Mouse (Mus musculus) MEL (cell line): ENCODE data around the gene Shpk.
A peak's percentile ranks its signal among the peaks of the same experiment; 100 is the strongest.

ENCODE experiments used
- CTCF ChIP-seq, 3 experiments: IDR thresholded peaks in 2 of 3; conservative IDR thresholded peaks in 1 of 3; 2 replicates each; pipeline ENCODE4 v1.5.1; 2011 to 2012; ENCODE audit warnings: low read length in 3 of 3, low read depth in 2 of 3, mild to moderate bottlenecking in 2 of 3, improper control_type of control experiment in 1 of 3, inconsistent platforms in 1 of 3, mixed read lengths in 1 of 3, moderate library complexity in 1 of 3; ENCODE audit not compliant: control insufficient read depth in 1 of 3, insufficient read depth in 1 of 3, poor library complexity in 1 of 3, severe bottlenecking in 1 of 3
- E2F4 ChIP-seq: IDR thresholded peaks from 2 replicates; pipeline ENCODE4 v1.6.1; 2011; ENCODE audit warnings: low read depth, low read length, improper control_type of control experiment, borderline replicate concordance
- ELF1 ChIP-seq: IDR thresholded peaks from 2 replicates; pipeline ENCODE4 v1.6.1; 2014; ENCODE audit warnings: low read depth, mild to moderate bottlenecking, inconsistent platforms, low read length, improper control_type of control experiment, moderate library complexity
- EP300 ChIP-seq, 2 experiments: IDR thresholded peaks; 2 replicates each; pipeline ENCODE4 v1.6.1; 2011; ENCODE audit warnings: improper control_type of control experiment in 2 of 2, low read length in 2 of 2, low read depth in 1 of 2, mild to moderate bottlenecking in 1 of 2
- ETS1 ChIP-seq: IDR thresholded peaks from 2 replicates; pipeline ENCODE4 v1.6.1; 2012; ENCODE audit warnings: low read depth, mild to moderate bottlenecking, inconsistent platforms, low read length, improper control_type of control experiment, moderate library complexity
- GABPA ChIP-seq: IDR thresholded peaks from 2 replicates; pipeline ENCODE4 v1.6.1; 2012; ENCODE audit warnings: low read depth, mild to moderate bottlenecking, inconsistent platforms, low read length, improper control_type of control experiment, moderate library complexity
- MAZ ChIP-seq: IDR thresholded peaks from 2 replicates; pipeline ENCODE4 v1.6.1; 2012; ENCODE audit warnings: low read depth, mild to moderate bottlenecking, inconsistent platforms, low read length, improper control_type of control experiment
- MXI1 ChIP-seq: IDR thresholded peaks from 2 replicates; pipeline ENCODE4 v1.6.1; 2011; ENCODE audit warnings: mild to moderate bottlenecking, low read depth, low read length, improper control_type of control experiment
- POLR2A ChIP-seq, 2 experiments: IDR thresholded peaks; 2 replicates each; pipeline ENCODE4 v1.6.1; 2011 to 2012; ENCODE audit warnings: low read length in 2 of 2, mild to moderate bottlenecking in 2 of 2, control low read depth in 1 of 2, improper control_type of control experiment in 1 of 2, low read depth in 1 of 2, moderate library complexity in 1 of 2; ENCODE audit not compliant: control insufficient read depth in 1 of 2, insufficient read depth in 1 of 2, poor library complexity in 1 of 2
- RAD21 ChIP-seq: IDR thresholded peaks from 2 replicates; pipeline ENCODE4 v1.6.1; 2011; ENCODE audit warnings: mild to moderate bottlenecking, low read depth, low read length, improper control_type of control experiment
- TBP ChIP-seq: IDR thresholded peaks from 2 replicates; pipeline ENCODE4 v1.8.0; 2011; ENCODE audit warnings: low read depth, low read length, improper control_type of control experiment
- ZMIZ1 ChIP-seq: IDR thresholded peaks from 2 replicates; pipeline ENCODE4 v1.6.1; 2012; ENCODE audit warnings: low read depth, mild to moderate bottlenecking, inconsistent platforms, low read length, improper control_type of control experiment, moderate library complexity
- ZNF384 ChIP-seq: IDR thresholded peaks from 2 replicates; pipeline ENCODE4 v1.6.1; 2012; ENCODE audit warnings: low read depth, mild to moderate bottlenecking, inconsistent platforms, low read length, improper control_type of control experiment

- peak; percentile 21 to 32 (median 24); a peak in 3 of 6 replicates for TF ChIP-seq CTCF (IDR thresholded peaks at IDR 0.05 in 2 of 3, conservative IDR thresholded peaks at IDR 0.05 in 1 of 3; ENCODE audit: control insufficient read depth in 1 of 3, insufficient read depth in 1 of 3, low read depth in 2 of 3, low read length in 3 of 3, poor library complexity in 1 of 3, severe bottlenecking in 1 of 3)
- no peak for TF ChIP-seq ELF1
- no peak for TF ChIP-seq ZNF384
- no peak for TF ChIP-seq POLR2A (IDR thresholded peaks at IDR 0.05; ENCODE audit: control insufficient read depth in 1 of 2, insufficient read depth in 1 of 2, low read depth in 1 of 2, low read length in 2 of 2, poor library complexity in 1 of 2)
- no peak for TF ChIP-seq ETS1
- no peak for TF ChIP-seq EP300 (IDR thresholded peaks at IDR 0.05; ENCODE audit: low read depth in 1 of 2, low read length in 2 of 2)
- no peak for TF ChIP-seq RAD21
- no peak for TF ChIP-seq MXI1
- TF ChIP-seq E2F4: no peak
- TF ChIP-seq ZMIZ1: no peak
- no peak for TF ChIP-seq TBP
- no peak for TF ChIP-seq MAZ
- TF ChIP-seq GABPA: no peak
Observed at GRCm38 (mm10) chr11:73219671-73220070, 20.4 kb downstream of the Shpk start.
